Mouse (Mus musculus) spleen, embryonic (tissue): Measurements from ENCODE around the gene Vmn2r2.

Source experiments
- CTCF ChIA-PET: fragments of 350-600 bp; sonication (Branson Sonifier 250); formaldehyde crosslinking; loops from one replicate; lab custom pipeline; 2022; lab: Charles Lee

Vmn2r2 gene

GRCm38 (mm10) chr3:64141878-64142508, at the start of gene Vmn2r2:
Vmn2r2 (minus strand) TSS chr3:64141928.
- CTCF ChIA-PET, result no interaction called here

- CTCF ChIA-PET, result no interaction called here
Observed at GRCm38 (mm10) chr3:64113352-64114046, 28.2 kb downstream of the Vmn2r2 start.

GRCm38 (mm10) chr3:64112707-64113106, 29.0 kb downstream of the Vmn2r2 start:
- CTCF ChIA-PET, result no interaction called here

- CTCF ChIA-PET, result no interaction called here
Observed at GRCm38 (mm10) chr3:64081247-64081646, 60.5 kb downstream of the Vmn2r2 start, which contains the start of gene Vmn2r1. Vmn2r1 (plus strand) TSS chr3:64081547.
